Mouse (Mus musculus): ENCODE measurements at regions not wholly inside any gene's neighbourhood (a gene's known extent, or its start where the extent isn't known, plus 50 kb on each side); places are given as distances from the start of the nearest gene placed in this dataset.
"Not testable (repeated sequence)": the region's sequence is repeated elsewhere in the genome, so short reads cannot be mapped to it uniquely, and the experiment has no call there.

GRCm38 (mm10) chr3:78573299-78573698 is 713.0 kb downstream of the Rapgef2 start:
- TF ChIP-seq CTCF (IDR thresholded peaks at IDR 0.05), result no peak

GRCm38 (mm10) chr3:78564926-78565325 is 721.4 kb downstream of the Rapgef2 start:
- intact Hi-C loops (cut with DNase I); DNase-seq; H3K27ac ChIP-seq; H3K4me3 ChIP-seq: not testable (repeated sequence)

More at GRCm38 (mm10) chr3:78573299-78573698, 713.0 kb downstream of the Rapgef2 start:
- no peak overlapping the region for H3K27ac ChIP-seq
- no peak for DNase-seq
- intact Hi-C loops (cut with DNase I), result no loop called here
- no peak overlapping the region for H3K4me3 ChIP-seq

Data from gastrocnemius, adult 2 months (tissue).